Mouse (Mus musculus): Measurements from ENCODE around the gene Ninj1. TPM values are rescaled to one million over a fixed set of nuclear protein-coding genes. Genes with fewer than 3 reads are reported as not detected.
A peak's percentile ranks its signal among the peaks of the same experiment; 100 is the strongest.

Gene Ninj1
- total RNA-seq, 2 experiments from 2014 or later, result 16.3 to 24.0 TPM

- no peak for DNase-seq (ENCODE audit: low spot score in 2 of 2)
- intact Hi-C loops (cut with DNase I), result no loop called here
These were observed 4.4 kb downstream of the Ninj1 start for GRCm38 (mm10) chr13:49191673-49192035.

GRCm38 (mm10) chr13:49192156-49192855 is 5.0 kb downstream of the Ninj1 start:
- intact Hi-C loops (cut with DNase I), result no loop called here
- DNase-seq (ENCODE audit: low spot score in 2 of 2), result no peak

GRCm38 (mm10) chr13:49193650-49194049 is 6.4 kb downstream of the Ninj1 start:
- DNase-seq (ENCODE audit: low spot score in 2 of 2), result no peak
- intact Hi-C loops (cut with DNase I), result no loop called here

GRCm38 (mm10) chr13:49194811-49195210 is 7.5 kb downstream of the Ninj1 start:
- no peak for DNase-seq (ENCODE audit: low spot score in 2 of 2)
- intact Hi-C loops (cut with DNase I), result no loop called here

- intact Hi-C loops (cut with DNase I), result no loop called here
- DNase-seq (ENCODE audit: low spot score in 2 of 2), result no peak
These were observed 8.4 kb downstream of the Ninj1 start for GRCm38 (mm10) chr13:49195651-49196050.

- no peak for DNase-seq (ENCODE audit: low spot score in 2 of 2)
These were observed 8.9 kb downstream of the Ninj1 start for GRCm38 (mm10) chr13:49196211-49196610.

GRCm38 (mm10) chr13:49196766-49197165 is 9.5 kb downstream of the Ninj1 start:
- intact Hi-C loops (cut with DNase I), result no loop called here
- DNase-seq (ENCODE audit: low spot score in 2 of 2), result peak in 1 of 2 experiments; percentile 49

More at GRCm38 (mm10) chr13:49196211-49196610, 8.9 kb downstream of the Ninj1 start:
- intact Hi-C loops (cut with DNase I), result no loop called here

- intact Hi-C loops (cut with DNase I), result no loop called here
- DNase-seq (ENCODE audit: low spot score in 2 of 2), result no peak
These were observed 11.4 kb downstream of the Ninj1 start for GRCm38 (mm10) chr13:49198734-49199133.

- no peak for DNase-seq (ENCODE audit: low spot score in 2 of 2)
- intact Hi-C loops (cut with DNase I), result loop anchor here (10.0 kb wide), 1 partner anchor 545 kb away; no protein-coding TSS in a partner anchor
These were observed 12.6 kb downstream of the Ninj1 start for GRCm38 (mm10) chr13:49199891-49200290.

- DNase-seq (ENCODE audit: low spot score in 2 of 2), result no peak
- intact Hi-C loops (cut with DNase I), result loop anchor here (10.0 kb wide), 1 partner anchor 546 kb away; no protein-coding TSS in a partner anchor
These were observed 13.4 kb downstream of the Ninj1 start for GRCm38 (mm10) chr13:49200688-49201087.

GRCm38 (mm10) chr13:49202556-49202955 is 15.3 kb downstream of the Ninj1 start:
- no peak for DNase-seq (ENCODE audit: low spot score in 2 of 2)
- intact Hi-C loops (cut with DNase I), result loop anchor here (10.0 kb wide), 1 partner anchor 548 kb away; no protein-coding TSS in a partner anchor

GRCm38 (mm10) chr13:49205381-49205998 is 18.2 kb downstream of the Ninj1 start:
- peak; percentile 84 to 89 for DNase-seq (ENCODE audit: low spot score in 2 of 2)
- intact Hi-C loops (cut with DNase I), result loop anchor here (1.0 to 10.0 kb wide), 2 partner anchors 32 to 551 kb away; no protein-coding TSS in a partner anchor

GRCm38 (mm10) chr13:49206341-49206740 is 19.1 kb downstream of the Ninj1 start:
- DNase-seq (ENCODE audit: low spot score in 2 of 2), result no peak
- intact Hi-C loops (cut with DNase I), result loop anchor here (10.0 kb wide), 1 partner anchor 552 kb away; no protein-coding TSS in a partner anchor

GRCm38 (mm10) chr13:49209306-49209705 is 22.0 kb downstream of the Ninj1 start:
- DNase-seq (ENCODE audit: low spot score in 2 of 2), result no peak
- intact Hi-C loops (cut with DNase I), result loop anchor here (10.0 kb wide), 1 partner anchor 555 kb away; no protein-coding TSS in a partner anchor

- intact Hi-C loops (cut with DNase I), result no loop called here
These were observed 25.6 kb downstream of the Ninj1 start for GRCm38 (mm10) chr13:49212711-49213500.

GRCm38 (mm10) chr13:49213531-49213932 is 26.2 kb downstream of the Ninj1 start:
- intact Hi-C loops (cut with DNase I), result no loop called here
- peak in 1 of 2 experiments; percentile 31 for DNase-seq (ENCODE audit: low spot score in 2 of 2)

More at GRCm38 (mm10) chr13:49212711-49213500, 25.6 kb downstream of the Ninj1 start:
- DNase-seq (ENCODE audit: low spot score in 2 of 2), result no peak

GRCm38 (mm10) chr13:49214454-49214853 is 27.2 kb downstream of the Ninj1 start:
- DNase-seq (ENCODE audit: low spot score in 2 of 2), result no peak
- intact Hi-C loops (cut with DNase I), result no loop called here

GRCm38 (mm10) chr13:49215128-49215503 is 27.8 kb downstream of the Ninj1 start:
- intact Hi-C loops (cut with DNase I), result no loop called here
- DNase-seq (ENCODE audit: low spot score in 2 of 2), result no peak

GRCm38 (mm10) chr13:49215504-49216219 is 28.4 kb downstream of the Ninj1 start, which contains the start of gene Card19:
TSS of gene Card19 (minus strand) at chr13:49216037.
- intact Hi-C loops (cut with DNase I), result no loop called here
- peak; percentile 86 to 90 for DNase-seq (ENCODE audit: low spot score in 2 of 2)
